Comparison of ENCODE assay signal across 9 mouse cellular contexts in genomic region chr8:126081279-126081678, GRCm38 (mm10).
DNase-seq lines count a peak whose midpoint lies in the region; ATAC-seq and TF ChIP-seq lines count a peak whose summit lies in the region.
"Had no signal": no experiment of that assay in that cellular context is flagged by ENCODE, and none has a peak within 500 bp of the region (broad histone marks: within the 10 kb centered on the region; RNA-seq: fewer than 3 reads in every experiment).

No protein-coding gene starts in this region.

- no peak for TF ChIP-seq POLR2A in limb, embryonic 14.5 days (IDR thresholded peaks at IDR 0.05; ENCODE audit: borderline replicate concordance, extremely low read depth, insufficient read depth, insufficient read length)

- H3K4me1 ChIP-seq in embryonic facial prominence, embryonic 11.5 days (ENCODE audit: control insufficient read depth, insufficient read depth, low read length) = no peaks in the 10 kb centered on the region
- peaks cover 9% of the 10 kb centered on the region; the same call in 1 of the 2 replicates for H3K4me1 ChIP-seq in embryonic facial prominence, embryonic 10.5 days
- H3K4me1 ChIP-seq in limb, embryonic 14.5 days (ENCODE audit: control insufficient read depth, insufficient read depth, low read length) = no peaks in the 10 kb centered on the region
- H3K4me1 ChIP-seq in limb, embryonic 10.5 days = no peaks in the 10 kb centered on the region

- DNase-seq in embryonic facial prominence, embryonic 11.5 days (ENCODE audit: low spot score) = peak; percentile 40
- DNase-seq in embryonic facial prominence, embryonic 10.5 days (ENCODE audit: low spot score) = no peak
- DNase-seq in limb, embryonic 14.5 days (ENCODE audit: low spot score) = peak; percentile 32
- no peak for DNase-seq in limb, embryonic 10.5 days (ENCODE audit: low spot score)
- DNase-seq in cerebellum, adult 11-12 months = peak; percentile 38
- DNase-seq in thymus, postnatal 25 days = no peak
- no peak for DNase-seq in urinary bladder, adult 18-20 months (ENCODE audit: low spot score in 2 of 2)

- no peak overlapping the region for H3K9ac ChIP-seq in embryonic facial prominence, embryonic 11.5 days (replicated peaks; ENCODE audit: low read length)
- no peak overlapping the region for H3K9ac ChIP-seq in limb, embryonic 14.5 days (ENCODE audit: low read depth, low read length, severe bottlenecking)

- no peaks in the 10 kb centered on the region for H3K9me3 ChIP-seq in embryonic facial prominence, embryonic 11.5 days (replicated peaks; ENCODE audit: control insufficient read depth, low read length)
- no peaks in the 10 kb centered on the region for H3K9me3 ChIP-seq in embryonic facial prominence, embryonic 10.5 days
- H3K9me3 ChIP-seq in limb, embryonic 14.5 days (ENCODE audit: control insufficient read depth, low read length) = no peaks in the 10 kb centered on the region
- no peaks in the 10 kb centered on the region for H3K9me3 ChIP-seq in limb, embryonic 10.5 days (replicated peaks)

- no peaks in the 10 kb centered on the region for H3K36me3 ChIP-seq in embryonic facial prominence, embryonic 11.5 days (replicated peaks; ENCODE audit: control insufficient read depth, insufficient read depth, low read depth, low read length)
- H3K36me3 ChIP-seq in embryonic facial prominence, embryonic 10.5 days (replicated peaks) = no peaks in the 10 kb centered on the region
- no peaks in the 10 kb centered on the region for H3K36me3 ChIP-seq in limb, embryonic 14.5 days (ENCODE audit: control insufficient read depth, insufficient read depth, low read length)
- no peaks in the 10 kb centered on the region for H3K36me3 ChIP-seq in limb, embryonic 10.5 days

- H3K4me2 ChIP-seq in embryonic facial prominence, embryonic 11.5 days (ENCODE audit: low read depth, low read length) = no peak overlapping the region
- H3K4me2 ChIP-seq in limb, embryonic 14.5 days (replicated peaks; ENCODE audit: low read depth, low read length, severe bottlenecking) = no peak overlapping the region

- H3K27me3 ChIP-seq in embryonic facial prominence, embryonic 11.5 days (ENCODE audit: control insufficient read depth, insufficient read depth, low read length) = no peaks in the 10 kb centered on the region
- 0 out of 2 replicates have a peak, but pooled peaks cover 5% of the 10 kb centered on the region for H3K27me3 ChIP-seq in embryonic facial prominence, embryonic 10.5 days (replicated peaks; ENCODE audit: low read depth, poor library complexity, severe bottlenecking)
- H3K27me3 ChIP-seq in limb, embryonic 14.5 days (ENCODE audit: control insufficient read depth, insufficient read depth, low read length) = no peaks in the 10 kb centered on the region
- H3K27me3 ChIP-seq in limb, embryonic 10.5 days (ENCODE audit: low read depth, poor library complexity, severe bottlenecking) = no peaks in the 10 kb centered on the region

- no peak for ATAC-seq in embryonic facial prominence, embryonic 11.5 days (replicated peaks; ENCODE audit: insufficient number of reproducible peaks, low FRiP score, low TSS enrichment, low read depth)
- no peak for ATAC-seq in limb, embryonic 14.5 days (ENCODE audit: low FRiP score, low read depth)
- ATAC-seq in megakaryocyte progenitor cell, adult 5-6 weeks (replicated peaks; ENCODE audit: poor library complexity) = peak; percentile 37; the same call in 1 of the 2 replicates

- no peak overlapping the region for H3K4me3 ChIP-seq in embryonic facial prominence, embryonic 11.5 days (ENCODE audit: low read depth, low read length)
- no peak overlapping the region for H3K4me3 ChIP-seq in embryonic facial prominence, embryonic 10.5 days
- H3K4me3 ChIP-seq in limb, embryonic 14.5 days (replicated peaks; ENCODE audit: low read length) = no peak overlapping the region
- no peak overlapping the region for H3K4me3 ChIP-seq in limb, embryonic 10.5 days

- H3K27ac ChIP-seq in embryonic facial prominence, embryonic 11.5 days (replicated peaks; ENCODE audit: low read depth, low read length) = no peak overlapping the region
- no peak overlapping the region for H3K27ac ChIP-seq in embryonic facial prominence, embryonic 10.5 days (replicated peaks)
- H3K27ac ChIP-seq in limb, embryonic 14.5 days (replicated peaks; ENCODE audit: low read depth, low read length) = no peak overlapping the region
- no peak overlapping the region for H3K27ac ChIP-seq in limb, embryonic 10.5 days
- H3K27ac ChIP-seq: macrophage had no signal

Comparison
In these comparisons a context has a peak if more than half of its experiments do, and no peak if none do; other contexts are left out.
1. DNase-seq: peak in embryonic facial prominence, embryonic 11.5 days (single experiment), limb, embryonic 14.5 days (single experiment) and cerebellum, adult 11-12 months (single experiment); none in embryonic facial prominence, embryonic 10.5 days (single experiment), limb, embryonic 10.5 days (single experiment), thymus, postnatal 25 days (single experiment) and urinary bladder, adult 18-20 months (0 of 2).